Mouse (Mus musculus) embryo, embryonic 10 days (tissue): ENCODE data around the gene Svs1.

Experiments
- DNase-seq: peaks from one replicate; pipeline ENCODE4 v3.0.0-alpha.2; 2015; ENCODE audit warnings: low spot score

Gene Svs1

GRCm38 (mm10) chr6:49011191-49011590 is 24.5 kb downstream of the Svs1 start:
- no peak for DNase-seq

GRCm38 (mm10) chr6:49013023-49013422 is 26.4 kb downstream of the Svs1 start:
- DNase-seq, result no peak

DNA sequence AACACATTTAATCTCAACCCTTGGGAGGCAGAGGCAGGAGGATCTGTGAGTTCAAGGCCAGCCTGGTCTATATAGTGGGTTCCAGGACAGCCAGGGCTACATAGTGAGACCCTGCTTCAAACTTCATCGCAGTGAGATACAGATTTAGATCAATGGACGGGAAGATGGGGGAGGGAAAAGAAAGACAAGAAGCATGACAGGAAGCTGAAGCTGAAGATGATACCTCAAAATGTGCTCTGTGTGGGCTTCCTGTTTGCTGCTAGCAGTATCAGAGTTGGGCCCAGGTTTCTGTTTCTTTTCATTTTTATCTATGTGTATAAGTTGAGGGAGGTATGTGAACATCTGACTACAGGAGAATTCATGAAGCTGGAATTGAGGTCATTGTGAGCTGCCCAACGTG is 26.8 kb downstream of the Svs1 start:
- no peak for DNase-seq

DNA sequence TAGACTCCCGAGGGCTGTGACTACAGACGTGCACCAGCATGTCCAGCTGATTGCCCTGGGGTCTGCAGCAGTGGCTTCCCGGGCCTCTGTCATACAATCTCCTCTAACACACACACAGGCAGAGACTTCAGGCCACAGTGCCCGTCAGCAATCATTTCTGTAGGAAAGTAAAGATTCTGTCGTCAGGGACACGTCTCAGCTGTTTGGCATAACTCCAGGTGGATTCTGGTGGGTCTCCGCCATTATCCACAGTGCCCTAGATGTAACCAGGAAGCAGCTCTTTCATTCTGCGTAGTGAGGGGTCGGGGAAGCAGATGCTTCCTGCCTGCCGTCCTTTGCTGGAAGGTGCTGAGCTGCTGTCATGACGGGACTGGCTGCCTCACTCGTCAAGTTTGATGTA is 30.5 kb downstream of the Svs1 start:
- DNase-seq, result no peak

- DNase-seq, result no peak
Measured at GRCm38 (mm10) chr6:49019341-49019740, 32.7 kb downstream of the Svs1 start.

GRCm38 (mm10) chr6:49021141-49022012 is 34.7 kb downstream of the Svs1 start:
- DNase-seq, result no peak

DNA sequence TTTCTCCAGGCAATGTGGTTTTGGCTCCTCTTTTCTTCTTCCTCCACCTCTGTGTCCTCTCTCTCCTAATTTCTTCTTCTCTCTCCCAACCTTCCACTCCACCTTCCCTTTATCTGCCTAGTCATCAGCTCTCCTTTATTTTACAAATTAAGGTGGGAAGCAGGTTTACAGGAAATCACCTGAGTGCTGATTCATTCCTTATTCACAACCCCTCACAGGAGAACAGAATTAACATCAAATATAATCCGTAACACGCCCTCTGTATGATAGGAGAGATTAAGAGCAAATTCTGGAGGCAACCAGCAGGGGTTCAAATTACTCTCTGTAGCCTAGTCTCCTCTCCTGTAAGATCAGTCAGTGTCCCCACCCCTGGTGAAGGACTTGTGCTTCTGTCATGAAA is 35.7 kb downstream of the Svs1 start:
- DNase-seq, result no peak

DNA sequence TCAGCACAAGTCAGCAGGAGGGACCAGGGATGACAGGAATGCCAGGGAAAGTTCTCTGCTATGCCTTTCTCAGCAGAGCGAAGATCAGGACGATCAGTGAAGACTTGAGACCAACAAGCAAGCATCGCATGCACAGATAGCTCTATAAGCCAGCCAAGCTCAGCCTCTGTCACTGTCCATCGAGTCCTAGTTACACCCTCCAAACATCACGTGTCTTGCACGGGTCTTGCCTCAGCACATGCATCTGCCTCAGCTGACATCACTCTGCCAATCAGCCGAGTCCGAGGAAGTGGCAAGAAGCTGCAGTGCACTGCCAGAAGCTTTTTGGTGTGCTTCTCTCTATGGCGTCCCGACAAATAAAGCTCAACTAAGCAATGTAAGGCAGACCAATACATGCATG is 36.7 kb downstream of the Svs1 start:
- DNase-seq, result no peak

DNA sequence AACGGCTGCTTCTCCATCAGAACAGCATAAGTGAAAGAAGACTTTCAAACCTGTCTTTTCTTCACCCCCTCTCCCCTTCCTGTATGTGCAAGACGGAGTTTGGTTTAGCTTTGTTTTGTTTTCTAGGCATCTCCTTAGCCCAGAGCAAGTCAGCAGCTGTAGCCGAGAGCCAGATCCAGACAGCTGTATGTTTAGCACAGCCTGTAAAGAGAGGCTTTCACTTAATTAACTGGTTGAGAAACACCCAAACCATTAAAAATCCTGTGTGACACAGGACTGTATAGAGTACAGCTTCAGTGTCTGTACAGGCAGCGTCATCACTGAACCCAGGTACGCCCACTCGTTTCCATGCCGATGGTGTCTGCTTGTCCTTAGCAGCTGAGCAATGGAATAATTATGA is 38.6 kb downstream of the Svs1 start:
- DNase-seq, result no peak

- DNase-seq, result no peak
Measured at GRCm38 (mm10) chr6:49026496-49026895, 39.8 kb downstream of the Svs1 start.

DNA sequence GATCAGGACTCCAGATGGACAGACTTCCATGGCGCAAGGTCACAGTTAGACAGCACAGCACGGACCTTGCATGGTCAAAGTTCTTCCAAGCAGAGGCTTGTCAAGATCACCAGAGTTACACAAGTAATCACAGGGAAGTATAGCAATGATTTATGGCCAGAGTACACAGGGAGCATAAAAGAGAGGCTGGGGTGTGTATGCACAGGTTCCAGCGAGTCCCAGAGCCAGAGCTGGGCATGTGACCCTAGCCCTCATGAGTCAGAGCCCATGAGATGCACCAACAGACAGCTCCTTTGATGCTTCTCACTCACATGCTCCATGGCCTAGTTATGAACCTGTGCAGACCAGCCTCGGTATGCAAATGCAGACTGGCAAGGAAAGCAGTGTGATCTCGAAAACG is 41.4 kb downstream of the Svs1 start:
- no peak for DNase-seq

DNA sequence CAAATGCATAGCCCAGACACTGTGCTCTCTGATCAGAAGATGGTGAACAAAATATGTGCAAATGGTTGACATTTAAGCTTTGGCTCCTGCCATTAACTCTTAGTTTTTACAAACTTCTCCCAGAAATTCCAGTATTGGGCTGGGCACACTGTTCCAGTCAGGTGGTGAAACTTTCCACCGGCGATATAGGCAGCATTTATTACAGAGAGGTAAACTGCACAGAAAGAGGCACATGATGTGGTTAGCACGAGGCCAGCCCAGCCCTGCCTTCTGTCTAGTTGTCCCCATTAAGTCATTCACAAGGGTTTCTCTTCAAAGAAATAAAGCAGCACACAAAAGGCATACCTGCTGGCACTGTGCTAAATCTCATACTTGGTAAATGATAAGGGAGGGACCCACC is 42.0 kb downstream of the Svs1 start:
- DNase-seq, result no peak

- DNase-seq, result no peak
Measured at GRCm38 (mm10) chr6:49031230-49031629, 44.6 kb downstream of the Svs1 start.

DNA sequence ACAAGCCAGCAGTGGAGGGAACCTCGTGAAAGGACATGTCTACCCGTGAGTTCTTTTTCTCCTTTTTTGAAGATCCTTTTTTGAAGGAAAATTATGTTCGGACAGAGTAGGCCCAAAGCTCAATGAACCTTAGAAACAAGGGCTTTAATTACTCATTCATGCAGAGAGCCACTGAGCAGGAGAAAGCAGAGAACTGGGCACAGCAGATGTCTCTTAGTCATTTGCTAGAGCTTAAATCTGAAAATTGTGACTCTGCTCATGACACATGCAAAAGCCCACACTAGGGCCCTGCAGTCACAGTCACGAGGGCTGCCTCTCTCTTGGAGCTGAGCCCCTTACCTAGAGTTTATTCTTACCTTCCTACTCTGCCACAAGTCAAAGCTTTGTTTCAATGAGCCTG is 46.1 kb downstream of the Svs1 start:
- DNase-seq, result no peak

DNA sequence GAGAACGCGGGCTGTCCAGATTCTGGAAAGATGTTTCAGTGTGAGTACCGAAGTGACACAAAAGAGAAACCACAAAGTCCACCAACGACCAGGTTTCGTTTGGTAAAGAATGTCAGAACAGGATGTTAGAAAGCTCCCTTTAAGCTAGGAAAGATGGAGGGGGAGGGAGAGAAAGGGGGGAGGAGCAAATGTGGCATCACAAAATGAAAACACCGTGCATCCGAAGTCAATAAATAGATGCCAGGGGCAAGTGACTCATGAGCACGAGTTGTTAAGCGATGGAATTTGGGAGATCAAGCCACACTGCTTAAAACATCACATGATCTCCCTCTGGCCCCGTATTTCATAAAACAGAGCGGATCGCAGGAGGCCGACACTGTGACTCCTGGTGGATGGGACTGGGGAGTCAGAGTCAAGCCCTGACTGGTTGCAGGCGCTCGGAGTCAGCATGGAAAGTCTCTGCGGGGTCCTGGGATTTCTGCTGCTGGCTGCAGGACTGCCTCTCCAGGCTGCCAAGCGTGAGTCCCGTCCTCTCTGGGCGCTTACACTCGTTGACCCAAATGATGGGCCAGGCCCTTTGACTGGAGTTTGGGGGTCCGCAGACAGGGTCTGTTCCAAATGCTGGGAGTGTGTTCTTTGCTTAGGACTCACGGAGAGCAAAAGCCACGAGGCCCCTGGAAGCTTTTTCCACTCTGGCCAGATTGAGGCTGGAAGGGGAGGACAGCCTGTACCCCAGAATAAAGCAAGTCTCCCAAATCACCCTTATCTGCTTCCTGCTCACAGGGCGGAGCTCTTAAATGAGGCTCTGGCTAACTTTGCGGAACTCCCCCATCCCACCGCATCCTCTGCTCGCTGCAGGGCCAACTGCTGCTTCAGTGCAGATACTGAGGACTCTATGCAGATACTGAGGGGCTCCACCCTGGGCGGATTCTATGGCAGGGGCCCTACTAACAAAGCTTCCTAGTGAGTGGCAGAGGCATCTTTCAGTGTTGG is 49.9 kb downstream of the Svs1 start, which contains the start of gene Gpnmb:
TSS of gene Gpnmb (plus strand) at position 272 of the 993 bp plus-strand sequence.
- no peak for DNase-seq

DNA sequence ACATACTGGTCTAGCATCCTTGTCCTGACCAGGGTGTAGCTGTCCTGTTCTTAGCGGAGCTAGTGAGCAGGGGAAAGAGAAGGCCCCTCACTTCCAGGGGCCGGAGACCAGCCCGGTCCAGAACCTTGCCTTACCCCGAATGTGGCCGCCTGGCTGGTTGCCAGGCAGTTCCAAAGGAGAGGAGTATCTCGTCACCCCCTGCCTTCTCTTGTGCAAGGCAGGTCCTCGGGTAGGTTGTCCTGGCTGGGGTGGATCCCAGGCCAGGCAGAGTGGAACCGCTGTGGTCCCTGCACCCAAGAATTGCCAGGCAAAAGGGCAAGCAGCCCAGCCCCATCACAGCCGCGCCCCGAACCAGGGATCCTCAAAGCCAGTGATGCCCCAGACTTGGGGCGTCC is 50.6 kb downstream of the Svs1 start:
- no peak for DNase-seq

DNA sequence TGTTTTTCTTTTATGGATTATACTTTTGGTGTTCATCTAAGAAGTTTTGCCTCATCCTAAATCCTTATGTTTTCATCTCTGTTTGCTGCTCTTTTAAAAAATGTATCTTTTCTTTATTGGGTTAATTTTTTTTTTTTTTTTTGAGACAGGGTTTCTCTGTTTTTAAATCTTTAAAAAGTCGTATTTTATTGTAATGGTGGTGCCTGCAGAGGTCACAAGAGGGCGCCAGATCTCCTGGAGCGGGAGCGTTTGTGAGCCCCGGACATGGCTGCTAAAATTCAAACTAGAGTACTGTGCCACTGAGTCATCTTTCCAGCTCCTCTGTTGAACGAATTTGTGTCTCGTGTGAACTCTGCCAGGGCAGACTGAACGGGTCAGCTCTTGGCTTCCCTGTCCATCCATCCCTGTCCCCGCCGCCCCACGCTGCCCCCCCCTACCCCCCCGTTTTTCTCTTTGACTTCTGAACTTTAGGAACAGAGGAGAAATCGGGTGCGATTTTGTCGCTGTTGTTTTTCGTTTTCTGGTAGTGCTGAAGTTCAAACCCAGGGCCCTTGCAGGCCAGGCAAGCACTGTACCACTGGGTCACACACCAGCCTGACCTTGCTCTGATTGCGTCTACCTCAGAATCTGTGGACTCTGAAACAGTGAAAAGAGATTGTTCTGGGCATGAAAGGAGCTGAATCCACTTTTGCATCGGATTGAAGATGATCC is 53.0 kb downstream of the Svs1 start:
- DNase-seq, result peak; percentile 81
